Mouse (Mus musculus) heart, adult 2 months (tissue): ENCODE measurements around the gene Tbc1d1. TPM values are rescaled to one million over a fixed set of nuclear protein-coding genes. Genes with fewer than 3 reads are reported as not detected.
"Not testable (repeated sequence)": the region's sequence is repeated elsewhere in the genome, so short reads cannot be mapped to it uniquely, and the experiment has no call there.

ENCODE experiments used
- DNase-seq, 2 experiments: peaks; one replicate each; pipeline ENCODE4 v3.0.0; 2021
- H3K27ac ChIP-seq: fragments of 200-600 bp; 2 replicates; pipeline ENCODE4 v1.8.1; 2022
- H3K27me3 ChIP-seq: fragments of 200-500 bp; 2 replicates; pipeline ENCODE4 v1.6.1; 2012; ENCODE audit warnings: mild to moderate bottlenecking, low read length, inconsistent platforms, mixed read lengths; ENCODE audit not compliant: control insufficient read depth, insufficient read depth
- H3K36me3 ChIP-seq: fragments of 200-500 bp; 2 replicates; pipeline ENCODE4 v1.6.1; 2012; ENCODE audit warnings: low read length, inconsistent platforms; ENCODE audit not compliant: control insufficient read depth, insufficient read depth
- H3K4me1 ChIP-seq: fragments of 200-500 bp; 2 replicates; pipeline ENCODE4 v1.6.1; 2011; ENCODE audit warnings: low read length; ENCODE audit not compliant: control insufficient read depth, insufficient read depth
- H3K4me3 ChIP-seq: fragments of 200-600 bp; 2 replicates; pipeline ENCODE4 v1.8.1; 2022
- H3K79me2 ChIP-seq: fragments of 200-500 bp; replicated peaks from 2 replicates; pipeline ENCODE4 v1.6.1; 2012; ENCODE audit warnings: mild to moderate bottlenecking, inconsistent platforms, low read length, moderate library complexity, mixed read lengths; ENCODE audit not compliant: control insufficient read depth, insufficient read depth
- H3K9ac ChIP-seq: fragments of 200-500 bp; 2 replicates; pipeline ENCODE4 v1.6.1; 2012; ENCODE audit warnings: low read depth, mild to moderate bottlenecking, control low read depth, inconsistent platforms, low read length, mixed read lengths
- CTCF ChIP-seq: fragments of 200-600 bp; IDR thresholded peaks from 2 replicates; pipeline ENCODE4 v1.8.1; 2022; ENCODE audit warnings: antibody characterized with exemption, mild to moderate bottlenecking, moderate library complexity
- EP300 ChIP-seq: fragments of 200-500 bp; IDR thresholded peaks from 2 replicates; pipeline ENCODE4 v1.6.1; 2011; ENCODE audit warnings: low read depth, low read length, control low read depth; ENCODE audit not compliant: insufficient read depth
- POLR2A ChIP-seq: fragments of 200-500 bp; IDR thresholded peaks from 2 replicates; pipeline ENCODE4 v1.6.1; 2011; ENCODE audit warnings: mild to moderate bottlenecking, low read depth, low read length, control low read depth; ENCODE audit not compliant: insufficient read depth
- WGBS: fragments of 180-500 bp; shearing (Covaris S2); methylation state at CpG from one replicate; pipeline ENCODE4 v1.1.7; 2018; 5-methylcytosine and 5-hydroxymethylcytosine counted together
- intact Hi-C: fragments of 180-260 bp; cut with DNase I; formaldehyde crosslinking; loops from one replicate; pipeline ENCODE4 v1.15.1; 2025
- polyA plus RNA-seq: library from polyadenylated mRNA; depleted of rRNA; stranded (reverse); fragments of >200 nt; gene quantifications from 2 replicates; pipeline ENCODE4 v1.2.3, GENCODE M21; 2012
- total RNA-seq, 2 experiments: library from RNA; stranded (reverse); gene quantifications; 2 replicates each; pipeline ENCODE4 v1.2.3; 2021

Tbc1d1 gene
- total and polyA plus RNA-seq, 3 experiments: 13.2 to 22.1 (median 13.6) TPM

DNA sequence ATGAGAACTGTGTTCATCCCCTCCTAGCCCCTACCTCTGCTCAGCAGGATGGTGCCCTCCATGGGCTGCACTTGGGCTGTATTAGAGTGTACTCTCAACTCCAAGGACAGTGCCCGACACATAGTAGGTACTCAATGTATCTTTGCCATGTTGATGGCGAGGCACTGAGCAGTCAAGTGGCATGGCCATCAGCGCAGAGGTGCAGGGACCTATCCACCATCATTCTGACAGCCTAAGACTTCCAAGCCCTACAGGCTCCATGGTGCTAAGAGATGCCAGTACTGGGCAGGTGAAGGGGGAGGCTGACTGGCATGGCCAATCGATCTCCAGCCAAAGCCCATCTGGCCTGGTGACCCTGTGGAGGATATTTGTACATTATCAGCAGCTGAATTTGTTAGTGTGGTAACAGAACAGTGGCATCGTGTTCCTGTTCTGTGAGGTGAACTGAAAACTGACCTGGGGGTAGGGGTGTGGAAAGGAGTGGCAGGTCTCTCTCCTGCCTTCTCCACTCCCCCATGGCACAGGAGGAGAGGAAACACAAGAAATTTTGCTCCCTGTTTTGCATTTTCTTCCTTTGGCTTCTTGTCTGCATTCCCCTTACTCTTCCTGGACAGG, 169.7 kb downstream of the Tbc1d1 start:
- intact Hi-C loops: loop anchor here (2.0 to 5.0 kb wide), 4 partner anchors 17 to 41 kb away; no protein-coding TSS in a partner anchor
- Histone ChIP-seq H3K27ac (peak overlapping the region; percentile 95), H3K36me3 (peaks cover 22% of the 10 kb centered on the region), H3K27me3 (no peaks in the 10 kb centered on the region), H3K4me3 (no peak overlapping the region), H3K79me2 (no peaks in the 10 kb centered on the region), H3K4me1 (peaks cover 45% of the 10 kb centered on the region), H3K9ac (peak overlapping the region; percentile 4)
- TF ChIP-seq POLR2A (no peak), EP300 (no peak), CTCF (no peak)
- 66% methylated on average over 5 of the region's 5 CpGs for WGBS
- peak in 1 of 2 experiments; percentile 43 for DNase-seq

GRCm38 (mm10) chr5:64326427-64327181, 170.5 kb downstream of the Tbc1d1 start:
- H3K9ac ChIP-seq: no peak overlapping the region
- intact Hi-C loops: loop anchor here (1.0 to 5.0 kb wide), 5 partner anchors 10 to 40 kb away; no protein-coding TSS in a partner anchor
- H3K4me3 ChIP-seq: no peak overlapping the region

GRCm38 (mm10) chr5:64327212-64327902, 171.3 kb downstream of the Tbc1d1 start:
- H3K27me3 ChIP-seq: no peaks in the 10 kb centered on the region
- TF ChIP-seq CTCF (no peak), EP300 (no peak), POLR2A (no peak)
- H3K9ac ChIP-seq: 0 out of 2 replicates have a peak overlapping the region, but pooled peaks have one; percentile 8
- peaks cover 37% of the 10 kb centered on the region for H3K4me1 ChIP-seq
- no peaks in the 10 kb centered on the region for H3K79me2 ChIP-seq
- WGBS: 64% methylated on average over 7 of the region's 7 CpGs
- H3K4me3 ChIP-seq: no peak overlapping the region
- H3K36me3 ChIP-seq: peaks cover 19% of the 10 kb centered on the region
- intact Hi-C loops: loop anchor here (1.0 to 5.0 kb wide), 5 partner anchors 9 to 39 kb away; no protein-coding TSS in a partner anchor
- H3K27ac ChIP-seq: peak overlapping the region; percentile 95
- peak; percentile 50 to 52 for DNase-seq

More at GRCm38 (mm10) chr5:64326427-64327181, 170.5 kb downstream of the Tbc1d1 start:
- 28% methylated on average over 7 of the region's 7 CpGs for WGBS
- H3K27ac ChIP-seq: peak overlapping the region; percentile 95
- no peaks in the 10 kb centered on the region for H3K79me2 ChIP-seq
- H3K36me3 ChIP-seq: peaks cover 19% of the 10 kb centered on the region
- TF ChIP-seq CTCF (peak; percentile 32; the same call in 1 of the 2 replicates), POLR2A (0 out of 2 replicates have a peak, but pooled peaks have one; percentile 13), EP300 (peak; percentile 97; the same call in 1 of the 2 replicates)
- peak; percentile 88 to 91 for DNase-seq
- H3K4me1 ChIP-seq: peaks cover 38% of the 10 kb centered on the region
- H3K27me3 ChIP-seq: no peaks in the 10 kb centered on the region

DNA sequence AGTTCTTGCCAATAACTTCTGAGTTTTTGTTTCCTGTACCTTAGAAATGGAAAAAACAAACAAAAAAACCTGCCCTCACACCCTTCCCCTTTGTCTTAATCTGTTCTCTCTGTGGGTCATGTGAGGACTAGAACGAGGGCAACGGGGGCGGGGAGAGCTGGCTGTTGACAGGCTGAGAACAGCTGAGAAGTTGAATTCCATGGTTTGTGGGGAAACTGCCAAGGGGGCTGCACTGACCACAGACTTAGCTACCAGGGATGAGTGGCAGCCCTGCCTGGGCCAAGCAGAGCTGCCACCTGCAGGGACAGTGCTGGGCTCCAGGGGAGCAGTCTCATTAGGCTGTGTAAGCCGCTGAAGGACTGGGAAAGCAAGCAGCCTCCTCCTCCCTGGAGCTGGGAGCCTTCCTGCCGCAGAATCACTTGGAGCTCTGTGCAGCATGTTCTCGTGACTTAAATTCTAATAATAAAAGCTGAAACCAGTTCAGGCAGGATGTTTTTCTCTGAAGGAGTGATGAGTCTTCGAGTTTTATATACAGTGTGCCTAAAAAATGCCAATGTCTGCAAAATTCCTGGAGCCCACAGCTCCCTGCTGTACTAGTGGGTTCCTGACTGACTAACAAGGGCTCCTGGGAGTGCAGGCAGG, 180.8 kb downstream of the Tbc1d1 start:
- TF ChIP-seq POLR2A (peak; percentile 60), CTCF (peak; percentile 68), EP300 (peak; percentile 95)
- intact Hi-C loops: loop anchor here (1.0 to 2.0 kb wide), 2 partner anchors 10 to 28 kb away; no protein-coding TSS in a partner anchor
- H3K9ac ChIP-seq: peak overlapping the region; percentile 46

GRCm38 (mm10) chr5:64338795-64339194, 182.7 kb downstream of the Tbc1d1 start:
- H3K79me2 ChIP-seq, H3K9ac ChIP-seq, DNase-seq, H3K4me3 ChIP-seq, H3K27me3 ChIP-seq, intact Hi-C loops: not testable (repeated sequence)
- Histone ChIP-seq H3K36me3 (peaks cover 19% of the 10 kb centered on the region), H3K27ac (peak overlapping the region; percentile 97), H3K4me1 (peaks cover 31% of the 10 kb centered on the region)
- WGBS: 85% methylated on average over 6 of the region's 6 CpGs

More for the DNA sequence above, 180.8 kb downstream of the Tbc1d1 start:
- H3K4me1 ChIP-seq: peaks cover 24% of the 10 kb centered on the region
- no peaks in the 10 kb centered on the region for H3K79me2 ChIP-seq
- DNase-seq: peak; percentile 85 to 89
- no peak overlapping the region for H3K4me3 ChIP-seq
- WGBS: 1% methylated on average over 7 of the region's 7 CpGs
- peaks cover 19% of the 10 kb centered on the region for H3K36me3 ChIP-seq
- peak overlapping the region; percentile 97 for H3K27ac ChIP-seq
- H3K27me3 ChIP-seq: no peaks in the 10 kb centered on the region
